Mouse (Mus musculus) spleen, postnatal 14 days (tissue): Measurements from ENCODE around the gene Sugct.

Source experiments
- DNase-seq, 2 experiments: peaks; one replicate each; pipeline ENCODE4 v3.0.0; 2021 to 2022; ENCODE audit warnings: low spot score in 2 of 2

Sugct gene

GRCm38 (mm10) chr13:17296460-17296859 is 398.9 kb downstream of the Sugct start:
- no peak for DNase-seq

GRCm38 (mm10) chr13:17291057-17291456 is 404.3 kb downstream of the Sugct start:
- no peak for DNase-seq

GRCm38 (mm10) chr13:17288377-17288776 is 407.0 kb downstream of the Sugct start:
- no peak for DNase-seq

- no peak for DNase-seq
These were observed 449.4 kb downstream of the Sugct start for GRCm38 (mm10) chr13:17245936-17246335.

- DNase-seq, result no peak
These were observed 478.8 kb downstream of the Sugct start for GRCm38 (mm10) chr13:17216524-17216923.

GRCm38 (mm10) chr13:17212681-17213080 is 482.7 kb downstream of the Sugct start:
- DNase-seq, result no peak

GRCm38 (mm10) chr13:17190180-17190762 is 505.1 kb downstream of the Sugct start:
- no peak for DNase-seq

GRCm38 (mm10) chr13:17185253-17185652 is 510.1 kb downstream of the Sugct start:
- DNase-seq, result no peak

GRCm38 (mm10) chr13:17165917-17166316 is 529.4 kb downstream of the Sugct start:
- DNase-seq, result no peak

- no peak for DNase-seq
These were observed 530.6 kb downstream of the Sugct start for GRCm38 (mm10) chr13:17164721-17165120.

- DNase-seq, result no peak
These were observed 548.8 kb downstream of the Sugct start for GRCm38 (mm10) chr13:17146441-17146992.

- DNase-seq, result no peak
These were observed 579.3 kb downstream of the Sugct start for GRCm38 (mm10) chr13:17116073-17116472.

GRCm38 (mm10) chr13:17102372-17102771 is 593.0 kb downstream of the Sugct start:
- no peak for DNase-seq

- DNase-seq, result no peak
These were observed 608.8 kb downstream of the Sugct start for GRCm38 (mm10) chr13:17086547-17086946.

- no peak for DNase-seq
These were observed 609.2 kb downstream of the Sugct start for GRCm38 (mm10) chr13:17086146-17086545.

GRCm38 (mm10) chr13:17084946-17085852 is 610.2 kb downstream of the Sugct start:
- no peak for DNase-seq

GRCm38 (mm10) chr13:17081618-17082017 is 613.7 kb downstream of the Sugct start:
- no peak for DNase-seq

GRCm38 (mm10) chr13:17065552-17065951 is 629.8 kb downstream of the Sugct start:
- no peak for DNase-seq

GRCm38 (mm10) chr13:17056650-17057049 is 638.7 kb downstream of the Sugct start:
- no peak for DNase-seq

- DNase-seq, result no peak
These were observed 651.7 kb downstream of the Sugct start for GRCm38 (mm10) chr13:17043426-17044224.

- no peak for DNase-seq
These were observed 653.0 kb downstream of the Sugct start for GRCm38 (mm10) chr13:17042332-17042731.

GRCm38 (mm10) chr13:17039727-17040126 is 655.6 kb downstream of the Sugct start:
- no peak for DNase-seq
